Mouse (Mus musculus): ENCODE measurements around the gene Rps11. TPM values are rescaled to one million over a fixed set of nuclear protein-coding genes. Genes with fewer than 3 reads are reported as not detected.
A peak's percentile ranks its signal among the peaks of the same experiment; 100 is the strongest.

Gene Rps11
- polyA plus RNA-seq, 1 experiment from 2014 or later = 1,608 TPM

DNA sequence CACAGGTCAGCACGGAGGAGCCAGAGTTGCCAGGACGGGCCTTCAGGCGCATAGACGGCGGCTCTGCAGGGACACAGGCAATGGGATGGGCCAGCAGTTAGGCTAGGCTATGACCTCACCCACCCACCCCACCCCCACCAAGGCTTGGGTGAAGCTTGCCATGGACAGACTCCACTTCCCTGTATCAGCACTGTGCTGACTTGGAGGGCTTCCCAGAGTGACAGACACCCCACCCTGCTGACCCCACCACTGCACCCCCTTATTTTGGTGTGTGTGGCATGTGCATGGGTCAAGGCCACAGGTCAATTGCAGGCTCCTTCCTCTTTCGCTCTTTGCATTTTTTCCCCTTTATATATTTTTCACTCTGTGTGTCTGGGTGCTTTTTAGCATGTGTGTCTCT, 28.9 kb downstream of the Rps11 start:
- H3K9ac ChIP-seq (ENCODE audit: low read depth, low read length) = no peak overlapping the region
- no peak overlapping the region for H3K4me3 ChIP-seq (ENCODE audit: low read depth, low read length)
- H3K9me3 ChIP-seq (ENCODE audit: control insufficient read depth, low read length) = no peaks in the 10 kb centered on the region
- 77% methylated on average over 6 of the region's 6 CpGs for WGBS
- no peaks in the 10 kb centered on the region for H3K27me3 ChIP-seq (replicated peaks; ENCODE audit: control insufficient read depth, insufficient read depth, low read length)
- no peak overlapping the region for H3K27ac ChIP-seq (replicated peaks; ENCODE audit: low read depth, low read length)
- no peak for ATAC-seq (ENCODE audit: low read depth)
- H3K36me3 ChIP-seq (ENCODE audit: control insufficient read depth, insufficient read depth, low read length) = peaks cover 16% of the 10 kb centered on the region
- peaks cover 8% of the 10 kb centered on the region for H3K4me1 ChIP-seq (ENCODE audit: control insufficient read depth, insufficient read depth, low read length)
- DNase-seq (ENCODE audit: low spot score) = no peak
- H3K4me2 ChIP-seq (ENCODE audit: low read depth, low read length) = no peak overlapping the region

DNA sequence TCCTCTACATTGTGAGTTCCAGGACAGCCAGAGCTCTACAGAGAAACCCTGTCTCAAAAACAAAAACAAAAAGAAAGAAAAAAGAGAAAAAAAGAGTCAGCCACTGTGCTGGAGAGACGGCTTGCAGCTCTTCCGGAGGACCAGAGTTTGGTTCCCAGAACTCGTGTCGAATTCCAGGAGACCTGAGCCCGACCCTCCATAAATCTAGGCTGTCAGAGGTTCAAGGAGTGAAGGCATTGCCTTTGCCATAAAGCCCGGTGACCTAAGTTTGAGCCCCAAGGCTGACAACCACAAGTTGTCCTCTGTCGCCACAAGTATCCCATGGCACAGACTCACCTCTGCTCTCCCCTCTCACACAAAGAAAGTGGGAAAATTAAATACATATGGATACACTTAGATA, 30.1 kb downstream of the Rps11 start:
- 31% methylated on average over 7 of the region's 7 CpGs for WGBS
- DNase-seq (ENCODE audit: low spot score) (no peak), ATAC-seq (ENCODE audit: low read depth) (no peak)
- no peaks in the 10 kb centered on the region for H3K27me3 ChIP-seq (replicated peaks; ENCODE audit: control insufficient read depth, insufficient read depth, low read length)
- H3K4me3 ChIP-seq (ENCODE audit: low read depth, low read length) = no peak overlapping the region
- peaks cover 12% of the 10 kb centered on the region for H3K4me1 ChIP-seq (ENCODE audit: control insufficient read depth, insufficient read depth, low read length)
- H3K9ac ChIP-seq (ENCODE audit: low read depth, low read length) = no peak overlapping the region
- no peak overlapping the region for H3K4me2 ChIP-seq (ENCODE audit: low read depth, low read length)
- H3K9me3 ChIP-seq (ENCODE audit: control insufficient read depth, low read length) = no peaks in the 10 kb centered on the region
- H3K36me3 ChIP-seq (ENCODE audit: control insufficient read depth, insufficient read depth, low read length) = peaks cover 14% of the 10 kb centered on the region
- peak overlapping the region; percentile 97 for H3K27ac ChIP-seq (replicated peaks; ENCODE audit: low read depth, low read length)

DNA sequence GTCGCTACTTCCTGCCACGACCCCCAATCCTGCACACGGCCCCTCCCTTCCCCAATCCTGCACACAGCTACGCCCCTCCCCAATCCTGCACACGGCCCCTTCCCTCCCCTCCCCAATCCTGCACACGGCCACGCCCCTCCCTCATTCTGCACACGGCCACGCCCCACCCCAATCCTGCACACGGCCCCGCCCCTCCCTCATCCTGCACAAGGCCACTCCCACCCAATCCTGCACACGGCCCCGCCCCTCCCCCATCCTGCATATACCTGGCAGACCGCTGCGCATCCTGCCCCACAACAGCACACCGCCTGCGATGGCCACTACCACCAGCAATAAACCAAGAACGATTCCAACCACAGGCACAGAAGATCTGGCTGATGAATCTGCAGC, 30.7 kb downstream of the Rps11 start:
- Histone ChIP-seq H3K9me3 (ENCODE audit: control insufficient read depth, low read length) (no peaks in the 10 kb centered on the region), H3K4me1 (ENCODE audit: control insufficient read depth, insufficient read depth, low read length) (peaks cover 12% of the 10 kb centered on the region), H3K36me3 (ENCODE audit: control insufficient read depth, insufficient read depth, low read length) (peaks cover 19% of the 10 kb centered on the region), H3K27me3 (replicated peaks; ENCODE audit: control insufficient read depth, insufficient read depth, low read length) (no peaks in the 10 kb centered on the region), H3K4me2 (ENCODE audit: low read depth, low read length) (peak overlapping the region; percentile 70; the same call in 1 of the 2 replicates), H3K27ac (replicated peaks; ENCODE audit: low read depth, low read length) (peak overlapping the region; percentile 97), H3K9ac (ENCODE audit: low read depth, low read length) (no peak overlapping the region), H3K4me3 (ENCODE audit: low read depth, low read length) (no peak overlapping the region)
- DNase-seq (ENCODE audit: low spot score) (no peak), ATAC-seq (ENCODE audit: low read depth) (no peak)
- 40% methylated on average over 18 of the region's 18 CpGs for WGBS

DNA sequence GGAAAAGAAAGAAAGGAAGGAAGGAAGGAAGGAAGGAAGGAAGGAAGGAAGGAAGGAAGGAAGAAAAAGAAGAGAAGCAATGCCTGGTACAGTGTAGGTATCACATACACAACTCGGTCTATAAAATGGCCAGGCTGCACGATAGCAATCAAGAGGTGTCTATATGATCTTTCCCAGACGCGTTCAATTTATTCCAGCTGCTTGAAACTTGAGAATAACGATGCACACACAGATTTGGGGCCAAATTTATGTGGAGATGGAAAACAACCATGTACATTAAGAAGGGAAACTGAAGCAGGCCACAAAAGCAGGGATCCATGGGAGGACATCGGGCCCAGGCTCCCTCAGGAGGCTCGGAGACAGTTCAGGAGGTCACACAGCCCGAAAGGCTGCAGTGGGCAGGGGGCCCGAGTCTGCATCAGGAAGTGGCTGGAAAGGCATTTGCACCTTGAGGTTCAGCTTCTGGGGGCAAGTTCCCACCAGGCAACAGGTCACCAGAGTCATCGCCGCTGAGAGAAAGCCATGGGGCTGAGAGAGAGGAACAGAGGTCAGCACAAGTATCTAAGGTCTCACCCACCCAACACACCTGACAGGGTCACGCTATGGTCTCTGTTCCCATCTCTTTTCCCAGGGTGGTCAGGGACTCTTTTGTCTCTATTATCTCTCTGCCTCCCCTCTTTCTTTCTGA, 31.3 kb downstream of the Rps11 start:
- Histone ChIP-seq H3K4me2 (ENCODE audit: low read depth, low read length) (peak overlapping the region; percentile 70), H3K9ac (ENCODE audit: low read depth, low read length) (no peak overlapping the region), H3K4me1 (ENCODE audit: control insufficient read depth, insufficient read depth, low read length) (peaks cover 12% of the 10 kb centered on the region), H3K27me3 (replicated peaks; ENCODE audit: control insufficient read depth, insufficient read depth, low read length) (no peaks in the 10 kb centered on the region), H3K27ac (replicated peaks; ENCODE audit: low read depth, low read length) (peak overlapping the region; percentile 97), H3K36me3 (ENCODE audit: control insufficient read depth, insufficient read depth, low read length) (peaks cover 24% of the 10 kb centered on the region), H3K4me3 (ENCODE audit: low read depth, low read length) (no peak overlapping the region), H3K9me3 (ENCODE audit: control insufficient read depth, low read length) (no peaks in the 10 kb centered on the region)
- ATAC-seq (ENCODE audit: low read depth) (no peak), DNase-seq (ENCODE audit: low spot score) (peak; percentile 82)
- 35% methylated on average over 12 of the region's 12 CpGs for WGBS

DNA sequence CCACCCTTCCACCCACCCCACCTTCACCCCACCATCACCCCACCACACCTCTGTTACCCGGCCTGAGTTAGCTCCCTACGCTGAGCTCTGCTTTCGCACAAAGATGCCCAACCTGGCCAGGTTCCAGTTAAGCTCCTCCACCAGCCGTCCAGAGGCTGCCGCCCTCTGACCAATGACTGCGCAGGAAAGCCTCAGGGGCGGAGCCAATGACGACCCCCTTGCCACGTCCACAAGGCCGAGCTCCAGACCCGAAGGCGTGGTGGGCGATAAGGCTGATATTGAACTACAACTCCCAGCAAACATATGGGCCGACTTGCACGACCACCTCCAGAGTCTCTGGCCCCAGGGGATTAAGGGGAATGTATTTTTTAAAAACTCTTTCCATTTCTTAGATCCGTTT, 32.2 kb downstream of the Rps11 start, which contains the start of gene Rcn3:
TSS of gene Rcn3 (minus strand) at position 174 of the 400 bp plus-strand sequence.
- ATAC-seq (ENCODE audit: low read depth) = peak; percentile 95
- peak; percentile 99 for DNase-seq (ENCODE audit: low spot score)
- peak within 1 kb of the TSS; percentile 70 for H3K4me2 ChIP-seq (ENCODE audit: low read depth, low read length)
- H3K9me3 ChIP-seq (ENCODE audit: control insufficient read depth, low read length) = no peaks in the 10 kb centered on the region
- peak within 1 kb of the TSS; percentile 67 for H3K4me3 ChIP-seq (ENCODE audit: low read depth, low read length)
- H3K4me1 ChIP-seq (ENCODE audit: control insufficient read depth, insufficient read depth, low read length) = peaks cover 12% of the 10 kb centered on the region
- H3K36me3 ChIP-seq (ENCODE audit: control insufficient read depth, insufficient read depth, low read length) = peaks cover 27% of the 10 kb centered on the region
- 1% methylated on average over 15 of the region's 16 CpGs for WGBS
- no peaks in the 10 kb centered on the region for H3K27me3 ChIP-seq (replicated peaks; ENCODE audit: control insufficient read depth, insufficient read depth, low read length)
- peak within 1 kb of the TSS; percentile 87 for H3K9ac ChIP-seq (ENCODE audit: low read depth, low read length)
- H3K27ac ChIP-seq (replicated peaks; ENCODE audit: low read depth, low read length) = peak within 1 kb of the TSS; percentile 97

DNA sequence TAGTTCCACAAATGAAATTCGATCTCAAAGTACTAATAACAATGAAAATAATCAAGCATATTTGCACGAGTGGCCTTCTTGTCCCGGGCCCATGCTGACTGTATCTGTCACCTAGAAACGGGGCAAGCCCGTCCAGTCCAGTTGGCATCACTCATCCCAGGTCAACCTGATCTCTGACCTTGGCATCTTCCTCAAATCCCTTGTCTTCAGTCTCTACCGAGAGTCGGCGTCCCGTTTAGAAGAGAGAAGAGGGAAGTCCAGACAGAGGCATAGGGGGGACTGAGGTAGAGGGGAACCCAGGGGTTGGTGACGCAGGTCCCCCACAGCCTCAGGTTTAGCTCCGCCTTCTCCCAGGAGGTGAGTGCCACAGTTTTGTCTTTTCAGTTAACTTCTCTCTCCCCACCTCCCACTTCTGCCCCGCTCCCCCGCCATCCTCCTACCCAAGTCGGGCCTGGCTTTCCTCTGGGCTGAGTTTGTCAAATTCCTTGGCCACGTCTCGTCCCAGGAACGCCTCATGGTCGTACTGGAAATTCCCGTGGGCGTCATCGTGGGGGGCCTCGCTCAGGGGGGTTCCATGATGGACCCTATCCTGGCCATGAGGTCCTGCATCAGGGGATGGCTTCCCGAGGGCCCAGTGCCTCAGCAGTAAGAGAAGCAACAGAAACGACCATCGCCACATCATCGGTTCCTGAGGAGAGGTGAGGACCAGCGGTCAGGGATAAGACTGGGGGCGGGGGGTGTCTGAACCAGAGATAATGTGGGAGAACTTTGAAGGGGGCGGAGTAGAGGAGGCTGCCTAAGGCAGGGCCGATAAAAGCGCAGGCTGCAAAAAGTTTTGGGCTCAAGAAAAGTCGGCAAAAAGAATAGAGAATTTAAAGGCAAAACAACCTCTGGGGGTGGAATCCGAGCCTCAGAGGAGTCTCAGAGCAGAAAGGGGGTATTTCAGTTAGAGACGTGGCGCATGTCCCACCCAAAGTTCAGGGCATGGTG, 32.9 kb downstream of the Rps11 start:
- WGBS = 9% methylated on average over 35 of the region's 35 CpGs
- H3K4me2 ChIP-seq (ENCODE audit: low read depth, low read length) = peak overlapping the region; percentile 70
- peak overlapping the region; percentile 97 for H3K27ac ChIP-seq (replicated peaks; ENCODE audit: low read depth, low read length)
- no peaks in the 10 kb centered on the region for H3K9me3 ChIP-seq (ENCODE audit: control insufficient read depth, low read length)
- H3K27me3 ChIP-seq (replicated peaks; ENCODE audit: control insufficient read depth, insufficient read depth, low read length) = no peaks in the 10 kb centered on the region
- H3K36me3 ChIP-seq (ENCODE audit: control insufficient read depth, insufficient read depth, low read length) = peaks cover 33% of the 10 kb centered on the region
- H3K4me1 ChIP-seq (ENCODE audit: control insufficient read depth, insufficient read depth, low read length) = peaks cover 12% of the 10 kb centered on the region
- peak overlapping the region; percentile 87 for H3K9ac ChIP-seq (ENCODE audit: low read depth, low read length)
- ATAC-seq (ENCODE audit: low read depth) (peak; percentile 50), DNase-seq (ENCODE audit: low spot score) (peak; percentile 61)
- peak overlapping the region; percentile 67 for H3K4me3 ChIP-seq (ENCODE audit: low read depth, low read length)

DNA sequence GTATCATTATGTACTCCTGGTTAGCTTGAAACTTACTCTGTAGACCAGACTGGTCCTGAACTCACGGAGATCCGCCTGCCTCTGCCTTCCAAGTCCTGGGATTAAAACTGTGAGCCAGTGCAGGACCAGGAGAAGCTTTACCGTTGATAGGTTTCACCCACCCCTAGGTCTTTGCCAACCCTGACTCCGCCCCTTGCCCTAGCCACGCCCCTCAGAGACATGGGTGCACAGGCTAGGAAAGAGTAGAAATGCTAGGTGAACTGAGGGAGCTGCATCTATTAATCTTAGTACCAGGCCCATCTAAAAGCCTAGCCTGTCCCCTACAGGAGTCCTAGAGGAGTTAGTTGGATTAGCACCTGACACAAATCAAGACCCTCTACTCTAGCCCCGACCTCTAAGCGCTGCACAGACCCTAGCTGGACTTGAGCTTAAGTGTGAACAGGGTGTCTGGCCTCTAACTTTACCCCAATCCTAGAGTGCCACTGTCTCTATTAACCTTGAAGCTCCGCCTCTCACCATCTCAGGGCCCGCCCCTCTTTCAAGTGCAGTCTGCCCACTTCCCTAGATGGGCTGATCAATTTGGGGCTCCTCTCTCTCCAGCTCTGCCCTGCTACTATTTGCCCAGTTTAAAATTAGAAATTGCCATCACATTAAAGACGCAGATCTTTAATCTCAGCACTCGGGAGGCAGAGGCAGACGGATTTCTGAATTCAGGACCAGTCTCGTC, 33.8 kb downstream of the Rps11 start:
- peak overlapping the region; percentile 97 for H3K27ac ChIP-seq (replicated peaks; ENCODE audit: low read depth, low read length)
- H3K27me3 ChIP-seq (replicated peaks; ENCODE audit: control insufficient read depth, insufficient read depth, low read length) = no peaks in the 10 kb centered on the region
- H3K9me3 ChIP-seq (ENCODE audit: control insufficient read depth, low read length) = no peaks in the 10 kb centered on the region
- no peak for ATAC-seq (ENCODE audit: low read depth)
- peak overlapping the region; percentile 87 for H3K9ac ChIP-seq (ENCODE audit: low read depth, low read length)
- DNase-seq (ENCODE audit: low spot score) = no peak
- WGBS = 80% methylated on average over 13 of the region's 13 CpGs
- peak overlapping the region; percentile 70 for H3K4me2 ChIP-seq (ENCODE audit: low read depth, low read length)
- H3K4me3 ChIP-seq (ENCODE audit: low read depth, low read length) = peak overlapping the region; percentile 67
- peaks cover 36% of the 10 kb centered on the region for H3K36me3 ChIP-seq (ENCODE audit: control insufficient read depth, insufficient read depth, low read length)
- peaks cover 12% of the 10 kb centered on the region for H3K4me1 ChIP-seq (ENCODE audit: control insufficient read depth, insufficient read depth, low read length)

DNA sequence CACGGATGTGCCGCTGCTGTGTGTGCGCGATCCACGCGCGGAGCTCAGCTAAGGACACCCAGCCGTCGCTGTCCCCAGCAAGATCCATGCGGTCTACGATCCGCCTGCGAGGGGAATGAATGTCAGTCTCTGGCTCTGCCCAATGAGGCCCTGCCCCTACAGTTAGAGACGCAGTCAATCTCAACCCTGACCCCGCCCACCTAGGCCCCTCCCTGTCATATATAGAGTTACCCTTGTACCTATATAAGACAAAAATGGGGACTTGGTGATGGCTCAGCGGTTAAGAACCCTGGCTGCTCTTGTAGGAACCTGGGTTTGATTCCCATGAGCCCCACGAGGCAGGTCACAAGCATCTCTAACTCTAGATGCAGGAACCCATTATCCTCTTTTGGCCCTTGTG, 35.6 kb downstream of the Rps11 start:
- Histone ChIP-seq H3K36me3 (ENCODE audit: control insufficient read depth, insufficient read depth, low read length) (peaks cover 55% of the 10 kb centered on the region), H3K4me2 (ENCODE audit: low read depth, low read length) (no peak overlapping the region), H3K4me1 (ENCODE audit: control insufficient read depth, insufficient read depth, low read length) (peaks cover 12% of the 10 kb centered on the region), H3K4me3 (ENCODE audit: low read depth, low read length) (no peak overlapping the region), H3K9ac (ENCODE audit: low read depth, low read length) (no peak overlapping the region), H3K27me3 (replicated peaks; ENCODE audit: control insufficient read depth, insufficient read depth, low read length) (no peaks in the 10 kb centered on the region), H3K9me3 (ENCODE audit: control insufficient read depth, low read length) (no peaks in the 10 kb centered on the region), H3K27ac (replicated peaks; ENCODE audit: low read depth, low read length) (no peak overlapping the region)
- ATAC-seq (ENCODE audit: low read depth) (no peak), DNase-seq (ENCODE audit: low spot score) (no peak)
- WGBS = 91% methylated on average over 17 of the region's 17 CpGs
